ENCODE assay signal across 10 mouse cellular contexts in genomic region chrX:136127744-136128064, GRCm38 (mm10). TPM values are rescaled to one million over a fixed set of nuclear protein-coding genes. Genes with fewer than 3 reads are reported as not detected.
A peak's percentile ranks its signal among the peaks of the same experiment; 100 is the strongest.
DNase-seq lines count a peak whose midpoint lies in the region; ATAC-seq and TF ChIP-seq lines count a peak whose summit lies in the region.
"Had no signal": no experiment of that assay in that cellular context is flagged by ENCODE, and none has a peak within 500 bp of the region (broad histone marks: within the 10 kb centered on the region; RNA-seq: fewer than 3 reads in every experiment).

No protein-coding gene starts in this region.

- TF ChIP-seq EP300 in liver, embryonic 14.5 days (IDR thresholded peaks at IDR 0.05; ENCODE audit: low read depth), result no peak

- H3K27me3 ChIP-seq in forebrain, embryonic 11.5 days (ENCODE audit: control insufficient read depth, insufficient read depth, low read length), result no peaks in the 10 kb centered on the region
- H3K27me3 ChIP-seq in forebrain, embryonic 15.5 days, result no peaks in the 10 kb centered on the region
- H3K27me3 ChIP-seq in thymus, adult 2 months (ENCODE audit: control insufficient read depth, insufficient read depth, low read length), result no peaks in the 10 kb centered on the region
- H3K27me3 ChIP-seq in liver, embryonic 14.5 days (ENCODE audit: control insufficient read depth, insufficient read depth, low read length), result no peaks in the 10 kb centered on the region
- H3K27me3 ChIP-seq: limb, embryonic 12.5 days; stomach, embryonic 15.5 days had no signal

- H3K36me3 ChIP-seq in forebrain, embryonic 11.5 days (ENCODE audit: control insufficient read depth, insufficient read depth, low read length), result no peaks in the 10 kb centered on the region
- no peaks in the 10 kb centered on the region for H3K36me3 ChIP-seq in forebrain, embryonic 15.5 days
- no peaks in the 10 kb centered on the region for H3K36me3 ChIP-seq in thymus, adult 2 months (ENCODE audit: control insufficient read depth, insufficient read depth, low read length)
- no peaks in the 10 kb centered on the region for H3K36me3 ChIP-seq in liver, embryonic 14.5 days (replicated peaks; ENCODE audit: control insufficient read depth, insufficient read depth, low read depth)
- H3K36me3 ChIP-seq: limb, embryonic 12.5 days; stomach, embryonic 15.5 days had no signal

- no peak for TF ChIP-seq CTCF in thymus, adult 2 months (IDR thresholded peaks at IDR 0.05; ENCODE audit: borderline replicate concordance, control insufficient read depth, extremely low read depth, insufficient read depth, low read length, poor library complexity)
- TF ChIP-seq CTCF in liver, embryonic 14.5 days (IDR thresholded peaks at IDR 0.05; ENCODE audit: low read depth), result peak; percentile 76

- H3K9me3 ChIP-seq in forebrain, embryonic 11.5 days (ENCODE audit: control insufficient read depth, low read length), result no peaks in the 10 kb centered on the region
- no peaks in the 10 kb centered on the region for H3K9me3 ChIP-seq in forebrain, embryonic 15.5 days
- no peaks in the 10 kb centered on the region for H3K9me3 ChIP-seq in liver, embryonic 14.5 days (ENCODE audit: control insufficient read depth, low read length)
- H3K9me3 ChIP-seq: limb, embryonic 12.5 days; stomach, embryonic 15.5 days had no signal

- H3K27ac ChIP-seq in forebrain, embryonic 11.5 days (ENCODE audit: low read depth, low read length), result no peak overlapping the region
- H3K27ac ChIP-seq in forebrain, embryonic 15.5 days (replicated peaks), result no peak overlapping the region
- H3K27ac ChIP-seq in thymus, adult 2 months (ENCODE audit: control insufficient read depth, insufficient read depth, low read length), result no peak overlapping the region
- H3K27ac ChIP-seq in liver, embryonic 14.5 days, result no peak overlapping the region
- H3K27ac ChIP-seq: limb, embryonic 12.5 days; stomach, embryonic 15.5 days had no signal

- no peak overlapping the region for H3K9ac ChIP-seq in forebrain, embryonic 11.5 days (ENCODE audit: low read length)
- no peak overlapping the region for H3K9ac ChIP-seq in forebrain, embryonic 15.5 days (replicated peaks)
- H3K9ac ChIP-seq in liver, embryonic 14.5 days (replicated peaks), result no peak overlapping the region
- H3K9ac ChIP-seq: limb, embryonic 12.5 days; stomach, embryonic 15.5 days had no signal

- peak; percentile 75 for DNase-seq in forebrain, embryonic 11.5 days (ENCODE audit: low spot score)
- DNase-seq in thymus, adult 2 months, result peak; percentile 34
- no peak for DNase-seq in thymus, adult 18-20 months
- peak; percentile 56 for DNase-seq in embryo, embryonic 10 days (ENCODE audit: low spot score)
- peak; percentile 64 to 70 for DNase-seq in kidney, postnatal 4 days
- DNase-seq in liver, embryonic 14.5 days (ENCODE audit: low read depth in 3 of 3, low spot score in 3 of 3), result peak; percentile 37 to 54 (median 40)
- peak; percentile 39 to 72 for DNase-seq in spleen, postnatal 10 days (ENCODE audit: low spot score in 2 of 2)

- H3K4me3 ChIP-seq in forebrain, embryonic 11.5 days (ENCODE audit: low read depth, low read length), result no peak overlapping the region
- H3K4me3 ChIP-seq in forebrain, embryonic 15.5 days, result no peak overlapping the region
- H3K4me3 ChIP-seq in thymus, adult 2 months (ENCODE audit: control insufficient read depth, insufficient read depth, low read length), result no peak overlapping the region
- H3K4me3 ChIP-seq in liver, embryonic 14.5 days (ENCODE audit: insufficient read depth in 1 of 2, low read depth in 2 of 2, low read length in 2 of 2), result no peak overlapping the region
- H3K4me3 ChIP-seq: limb, embryonic 12.5 days; stomach, embryonic 15.5 days had no signal

- H3K4me1 ChIP-seq in forebrain, embryonic 11.5 days (replicated peaks; ENCODE audit: control insufficient read depth, insufficient read depth, low read length), result no peaks in the 10 kb centered on the region
- H3K4me1 ChIP-seq in forebrain, embryonic 15.5 days, result no peaks in the 10 kb centered on the region
- no peaks in the 10 kb centered on the region for H3K4me1 ChIP-seq in thymus, adult 2 months (replicated peaks; ENCODE audit: control insufficient read depth, insufficient read depth, low read length)
- H3K4me1 ChIP-seq in liver, embryonic 14.5 days (replicated peaks; ENCODE audit: control insufficient read depth in 2 of 2, insufficient read depth in 2 of 2, low read length in 1 of 2), result no peaks in the 10 kb centered on the region; a peak in 1 of 4 replicates
- H3K4me1 ChIP-seq: limb, embryonic 12.5 days; stomach, embryonic 15.5 days had no signal

- no peak for ATAC-seq in forebrain, embryonic 11.5 days (replicated peaks; ENCODE audit: low FRiP score)
- no peak for ATAC-seq in forebrain, embryonic 15.5 days (replicated peaks)
- ATAC-seq in liver, embryonic 14.5 days (ENCODE audit: insufficient read depth), result peak; percentile 73; the same call in 1 of the 2 replicates

- WGBS in forebrain, embryonic 11.5 days, result 20% methylated on average over 5 of the region's 5 CpGs
- 23% methylated on average over 5 of the region's 5 CpGs for WGBS in forebrain, embryonic 15.5 days
- WGBS in thymus, adult 2 months, result 0% methylated on average over 5 of the region's 5 CpGs
- WGBS in liver, embryonic 14.5 days (ENCODE audit: insufficient replicate concordance), result 6% methylated on average over 5 of the region's 5 CpGs

- H3K4me2 ChIP-seq in forebrain, embryonic 11.5 days (ENCODE audit: low read depth, low read length, severe bottlenecking), result no peak overlapping the region
- no peak overlapping the region for H3K4me2 ChIP-seq in forebrain, embryonic 15.5 days (replicated peaks)
- no peak overlapping the region for H3K4me2 ChIP-seq in liver, embryonic 14.5 days (ENCODE audit: low read depth)
- H3K4me2 ChIP-seq: limb, embryonic 12.5 days; stomach, embryonic 15.5 days had no signal

- TF ChIP-seq POLR2A in thymus, adult 2 months (IDR thresholded peaks at IDR 0.05; ENCODE audit: control insufficient read depth, extremely low read depth, insufficient read depth, low read length, poor library complexity), result no peak

RNA-seq across cellular contexts. Expression of gene Bex4, which starts 11.1 kb away (rescaled TPM):
- polyA plus RNA-seq in forebrain, embryonic 11.5 days (2014; fragmentation: Nextera tagmentation; extraction: Ambion mirVana), result 117 and 126 TPM in 2 replicates
- 138 and 141 TPM in 2 replicates for polyA plus RNA-seq in forebrain, embryonic 15.5 days (2015; fragmentation: Nextera tagmentation; extraction: Ambion mirVana)
- polyA plus RNA-seq in thymus, adult 2 months (2012; rRNA removed), result not detected in 2 replicates
- polyA plus RNA-seq in liver, embryonic 14.5 days (2012; rRNA removed), result 73.5 and 131 TPM in 2 replicates
- polyA plus RNA-seq in liver, embryonic 14.5 days (2014; fragmentation: Nextera tagmentation; extraction: Ambion mirVana), result 154 and 162 TPM in 2 replicates

RNA-seq across cellular contexts. Expression of gene Nxf3, which starts 42.6 kb away (rescaled TPM):
- not detected in 2 replicates for polyA plus RNA-seq in forebrain, embryonic 11.5 days (2014; fragmentation: Nextera tagmentation; extraction: Ambion mirVana)
- not detected in 2 replicates for polyA plus RNA-seq in forebrain, embryonic 15.5 days (2015; fragmentation: Nextera tagmentation; extraction: Ambion mirVana)
- polyA plus RNA-seq in thymus, adult 2 months (2012; rRNA removed), result 0.03 TPM in 1 of 2 replicates, not detected in the other
- 0.24 and 0.39 TPM in 2 replicates for polyA plus RNA-seq in liver, embryonic 14.5 days (2012; rRNA removed)
- 0.17 and 0.23 TPM in 2 replicates for polyA plus RNA-seq in liver, embryonic 14.5 days (2014; fragmentation: Nextera tagmentation; extraction: Ambion mirVana)
- polyA plus RNA-seq: limb, embryonic 12.5 days; stomach, embryonic 15.5 days had no signal

RNA-seq across cellular contexts. Expression of gene Tceal8, which starts 44.4 kb away (rescaled TPM):
- 149 and 163 TPM in 2 replicates for polyA plus RNA-seq in forebrain, embryonic 11.5 days (2014; fragmentation: Nextera tagmentation; extraction: Ambion mirVana)
- 112 and 115 TPM in 2 replicates for polyA plus RNA-seq in forebrain, embryonic 15.5 days (2015; fragmentation: Nextera tagmentation; extraction: Ambion mirVana)
- polyA plus RNA-seq in thymus, adult 2 months (2012; rRNA removed), result 0.96 and 1.2 TPM in 2 replicates
- 66.5 and 105 TPM in 2 replicates for polyA plus RNA-seq in liver, embryonic 14.5 days (2012; rRNA removed)
- polyA plus RNA-seq in liver, embryonic 14.5 days (2014; fragmentation: Nextera tagmentation; extraction: Ambion mirVana), result 189 and 191 TPM in 2 replicates

RNA-seq across cellular contexts. Expression of gene Bex2, which starts 59.7 kb away (rescaled TPM):
- polyA plus RNA-seq in forebrain, embryonic 11.5 days (2014; fragmentation: Nextera tagmentation; extraction: Ambion mirVana), result 302 and 303 TPM in 2 replicates
- 618 and 628 TPM in 2 replicates for polyA plus RNA-seq in forebrain, embryonic 15.5 days (2015; fragmentation: Nextera tagmentation; extraction: Ambion mirVana)
- polyA plus RNA-seq in thymus, adult 2 months (2012; rRNA removed), result 0.64 and 1.1 TPM in 2 replicates
- polyA plus RNA-seq in liver, embryonic 14.5 days (2012; rRNA removed), result 57.1 and 93.6 TPM in 2 replicates
- 127 and 138 TPM in 2 replicates for polyA plus RNA-seq in liver, embryonic 14.5 days (2014; fragmentation: Nextera tagmentation; extraction: Ambion mirVana)

Comparison
In these comparisons a context has a peak if more than half of its experiments do, and no peak if none do; other contexts are left out.
1. DNase-seq: peak in forebrain, embryonic 11.5 days (single experiment), thymus, adult 2 months (single experiment), embryo, embryonic 10 days (single experiment), kidney, postnatal 4 days (2 of 2), liver, embryonic 14.5 days (3 of 3) and spleen, postnatal 10 days (2 of 2); none in thymus, adult 18-20 months (0 of 2).
2. RNA of gene Bex4, which starts 11.1 kb away (polyA plus RNA-seq): 73.5 to 162 TPM in liver, embryonic 14.5 days, 138 to 141 TPM in forebrain, embryonic 15.5 days and 117 to 126 TPM in forebrain, embryonic 11.5 days; not detected in thymus, adult 2 months; every median in the first group is over 10 times any median in the second.
3. RNA of gene Tceal8, which starts 44.4 kb away (polyA plus RNA-seq): 66.5 to 191 TPM in liver, embryonic 14.5 days, 149 to 163 TPM in forebrain, embryonic 11.5 days and 112 to 115 TPM in forebrain, embryonic 15.5 days; 0.96 to 1.2 TPM in thymus, adult 2 months; every median in the first group is over 10 times any median in the second.